Comparison of ENCODE assay signal across 8 mouse cellular contexts in the genomic region with DNA sequence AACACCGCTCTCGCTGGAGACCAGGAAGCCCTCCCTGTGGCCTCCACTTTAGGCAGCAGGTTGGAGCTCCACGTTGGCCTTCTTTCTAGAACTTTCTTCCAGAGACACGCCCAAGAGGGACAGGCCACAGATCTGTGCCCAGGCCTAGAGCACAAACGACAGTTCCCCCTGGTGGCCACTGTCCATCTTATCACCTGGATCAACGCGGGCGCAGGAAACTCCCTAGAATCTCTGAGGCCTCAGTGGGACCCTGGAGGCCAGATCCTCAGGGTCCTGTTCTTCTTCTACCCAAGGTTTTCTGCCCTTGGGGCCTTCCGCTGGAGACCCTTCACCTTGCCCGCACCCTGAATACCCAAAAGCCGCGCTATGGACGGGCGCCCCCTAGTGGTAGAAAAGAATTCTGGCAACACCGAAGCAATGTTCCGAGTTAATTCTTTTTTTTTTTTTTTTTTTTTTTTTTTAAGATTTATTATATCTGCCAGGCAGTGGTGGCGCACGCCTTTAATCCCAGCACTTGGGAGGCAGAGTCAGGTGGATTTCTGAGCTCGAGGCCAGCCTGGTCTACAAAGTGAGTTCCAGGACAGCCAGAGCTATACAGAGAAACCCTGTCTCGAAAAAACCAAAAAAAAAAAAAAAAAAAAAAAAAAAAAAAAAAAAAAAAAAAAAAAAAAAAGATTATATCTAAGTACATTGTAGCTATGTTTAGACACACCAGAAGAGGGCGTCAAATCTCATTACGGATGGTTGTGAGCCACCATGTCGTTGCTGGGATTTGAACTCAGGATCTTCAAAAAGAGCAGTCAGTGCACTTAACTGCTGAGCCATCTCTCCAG. TPM values are rescaled to one million over a fixed set of nuclear protein-coding genes. Genes with fewer than 3 reads are reported as not detected.
DNase-seq lines count a peak whose midpoint lies in the region; ATAC-seq lines count a peak whose summit lies in the region.
"Not testable (repeated sequence)": the region's sequence is repeated elsewhere in the genome, so short reads cannot be mapped to it uniquely, and the experiment has no call there.

No protein-coding gene starts in this region.

- H3K27ac ChIP-seq in brown adipose tissue, adult 24 weeks (replicated peaks; ENCODE audit: low read depth, low read length) = peak overlapping the region; percentile 83
- not testable (repeated sequence) for H3K27ac ChIP-seq in heart, embryonic 14.5 days (replicated peaks in 1 of 2; ENCODE audit: control insufficient read depth in 1 of 2, insufficient read depth in 1 of 2, low read depth in 2 of 2, low read length in 2 of 2); kidney, embryonic 16.5 days (ENCODE audit: low read length)
- H3K27ac ChIP-seq in liver, embryonic 13.5 days = peak overlapping the region; percentile 66; the same call in 1 of the 2 replicates
- H3K27ac ChIP-seq in stomach, embryonic 16.5 days (ENCODE audit: low read length) = peak overlapping the region; percentile 62; the same call in 1 of the 2 replicates

- WGBS in heart, embryonic 14.5 days = 26% methylated on average over 23 of the region's 23 CpGs
- 28% methylated on average over 23 of the region's 23 CpGs for WGBS in kidney, embryonic 16.5 days
- 19% methylated on average over 23 of the region's 23 CpGs for WGBS in liver, embryonic 13.5 days (ENCODE audit: insufficient replicate concordance)
- 26% methylated on average over 23 of the region's 23 CpGs for WGBS in stomach, embryonic 16.5 days

- H3K9me3 ChIP-seq in heart, embryonic 14.5 days (ENCODE audit: control insufficient read depth, low read length); kidney, embryonic 16.5 days (ENCODE audit: low read length); liver, embryonic 13.5 days (replicated peaks); stomach, embryonic 16.5 days (replicated peaks; ENCODE audit: control insufficient read depth, low read length): not testable (repeated sequence)

- H3K4me1 ChIP-seq in brown adipose tissue, adult 24 weeks (ENCODE audit: control insufficient read depth, insufficient read depth, insufficient read length, low read length) = peaks cover 10% of the 10 kb centered on the region
- H3K4me1 ChIP-seq in heart, embryonic 14.5 days (ENCODE audit: control insufficient read depth in 2 of 2, insufficient read depth in 2 of 2, low read length in 2 of 2) = peaks cover 19 to 20% of the 10 kb centered on the region in 2 experiments
- H3K4me1 ChIP-seq in kidney, embryonic 16.5 days (ENCODE audit: insufficient read depth, low read length) = not testable (repeated sequence)
- H3K4me1 ChIP-seq in liver, embryonic 13.5 days (replicated peaks) = peaks cover 47% of the 10 kb centered on the region
- peaks cover 30% of the 10 kb centered on the region for H3K4me1 ChIP-seq in stomach, embryonic 16.5 days (ENCODE audit: control insufficient read depth, insufficient read depth, low read length)

- DNase-seq in CD8-positive naive resting alpha-beta T cell, adult 2 months (ENCODE audit: low read depth in 2 of 2, low spot score in 2 of 2) = peak; percentile 68 to 78
- DNase-seq in liver, embryonic 13.5 days = peak; percentile 56
- peak; percentile 78 to 84 for DNase-seq in natural killer cell, adult 2 months (ENCODE audit: low spot score in 2 of 2)

- ATAC-seq in erythroblast, adult 5-6 weeks (replicated peaks; ENCODE audit: low FRiP score, poor library complexity, severe bottlenecking) = peak; percentile 80
- not testable (repeated sequence) for ATAC-seq in heart, embryonic 14.5 days (ENCODE audit: insufficient number of reproducible peaks, insufficient read depth, low FRiP score, low read depth)
- ATAC-seq in kidney, embryonic 16.5 days (ENCODE audit: low FRiP score, low TSS enrichment) = 0 out of 2 replicates have a peak, but pooled peaks have one; percentile 28
- peak; percentile 64 for ATAC-seq in liver, embryonic 13.5 days (ENCODE audit: low read depth)
- ATAC-seq in stomach, embryonic 16.5 days (ENCODE audit: insufficient read depth, low FRiP score) = peak; percentile 30; the same call in 1 of the 2 replicates

- peak overlapping the region; percentile 52 for H3K4me2 ChIP-seq in heart, embryonic 14.5 days (ENCODE audit: low read length)
- peak overlapping the region; percentile 20 for H3K4me2 ChIP-seq in kidney, embryonic 16.5 days (replicated peaks; ENCODE audit: low read depth, low read length)
- peak overlapping the region; percentile 62 for H3K4me2 ChIP-seq in liver, embryonic 13.5 days
- H3K4me2 ChIP-seq in stomach, embryonic 16.5 days (ENCODE audit: low read depth, low read length) = peak overlapping the region; percentile 38

- peak overlapping the region; percentile 58 for H3K4me3 ChIP-seq in brown adipose tissue, adult 24 weeks (ENCODE audit: insufficient read depth, low read depth, low read length)
- peak overlapping the region in 1 of 2 experiments; percentile 20; a peak in 2 of 4 replicates for H3K4me3 ChIP-seq in heart, embryonic 14.5 days (ENCODE audit: control insufficient read depth in 1 of 2, insufficient read depth in 1 of 2, low read depth in 1 of 2, low read length in 2 of 2)
- H3K4me3 ChIP-seq in kidney, embryonic 16.5 days (ENCODE audit: low read length) = not testable (repeated sequence)
- H3K4me3 ChIP-seq in liver, embryonic 13.5 days (replicated peaks) = peak overlapping the region; percentile 38; the same call in 1 of the 2 replicates
- 0 out of 2 replicates have a peak overlapping the region, but pooled peaks have one; percentile 15 for H3K4me3 ChIP-seq in stomach, embryonic 16.5 days (replicated peaks; ENCODE audit: low read length)

- not testable (repeated sequence) for H3K9ac ChIP-seq in heart, embryonic 14.5 days (ENCODE audit: low read length)
- 0 out of 2 replicates have a peak overlapping the region, but pooled peaks have one; percentile 20 for H3K9ac ChIP-seq in kidney, embryonic 16.5 days (replicated peaks; ENCODE audit: low read length)
- peak overlapping the region; percentile 43; the same call in 1 of the 2 replicates for H3K9ac ChIP-seq in liver, embryonic 13.5 days
- H3K9ac ChIP-seq in stomach, embryonic 16.5 days (ENCODE audit: low read length) = peak overlapping the region; percentile 61; the same call in 1 of the 2 replicates

- H3K27me3 ChIP-seq in heart, embryonic 14.5 days (ENCODE audit: control insufficient read depth, insufficient read depth, low read length); kidney, embryonic 16.5 days (ENCODE audit: insufficient read depth, low read length); liver, embryonic 13.5 days; stomach, embryonic 16.5 days (ENCODE audit: control insufficient read depth, insufficient read depth, low read length): not testable (repeated sequence)

- H3K36me3 ChIP-seq in heart, embryonic 14.5 days (ENCODE audit: control insufficient read depth, insufficient read depth, low read length); kidney, embryonic 16.5 days (ENCODE audit: insufficient read depth, low read length); liver, embryonic 13.5 days; stomach, embryonic 16.5 days (ENCODE audit: control insufficient read depth, insufficient read depth, low read length): not testable (repeated sequence)

RNA-seq across cellular contexts. Expression of a gene that starts 4.1 kb away (rescaled TPM):
- 2.3 TPM in 1 of 2 replicates, not detected in the other for polyA plus RNA-seq in brown adipose tissue, adult 24 weeks (2012; ENCODE audit: insufficient read depth, insufficient read length, missing spikeins)
- total RNA-seq in erythroblast, adult 5-6 weeks (2015; ENCODE audit: low replicate concordance) = not detected in 2 replicates
- not detected in 2 replicates for total RNA-seq in erythroblast, adult 5-6 weeks (2017; ENCODE audit: low replicate concordance)
- 1.3 and 2.6 TPM in 2 replicates for polyA plus RNA-seq in heart, embryonic 14.5 days (2014; fragmentation: Nextera tagmentation; extraction: Ambion mirVana)
- 1.3 and 2.3 TPM in 2 replicates for polyA plus RNA-seq in kidney, embryonic 16.5 days (2015; fragmentation: Nextera tagmentation; extraction: Ambion mirVana)
- 0.44 TPM in 1 of 2 replicates, not detected in the other for polyA plus RNA-seq in liver, embryonic 13.5 days (2015; fragmentation: Nextera tagmentation; extraction: Ambion mirVana)
- 5.8 and 9.9 TPM in 2 replicates for polyA plus RNA-seq in stomach, embryonic 16.5 days (2015; fragmentation: Nextera tagmentation; extraction: Ambion mirVana)

RNA-seq across cellular contexts. Expression of a gene that starts 13.5 kb away (rescaled TPM):
- polyA plus RNA-seq in brown adipose tissue, adult 24 weeks (2012; ENCODE audit: insufficient read depth, insufficient read length, missing spikeins) = 0.63 and 0.71 TPM in 2 replicates
- total RNA-seq in erythroblast, adult 5-6 weeks (2015; ENCODE audit: low replicate concordance) = not detected in 2 replicates
- 0.26 and 0.42 TPM in 2 replicates for total RNA-seq in erythroblast, adult 5-6 weeks (2017; ENCODE audit: low replicate concordance)
- 0.27 and 0.46 TPM in 2 replicates for polyA plus RNA-seq in heart, embryonic 14.5 days (2014; fragmentation: Nextera tagmentation; extraction: Ambion mirVana)
- 0.59 and 0.74 TPM in 2 replicates for polyA plus RNA-seq in kidney, embryonic 16.5 days (2015; fragmentation: Nextera tagmentation; extraction: Ambion mirVana)
- polyA plus RNA-seq in liver, embryonic 13.5 days (2015; fragmentation: Nextera tagmentation; extraction: Ambion mirVana) = 0.09 and 0.13 TPM in 2 replicates
- polyA plus RNA-seq in stomach, embryonic 16.5 days (2015; fragmentation: Nextera tagmentation; extraction: Ambion mirVana) = 0.56 and 0.59 TPM in 2 replicates

RNA-seq across cellular contexts. Expression of a gene that starts 34.1 kb away (rescaled TPM):
- polyA plus RNA-seq in brown adipose tissue, adult 24 weeks (2012; ENCODE audit: insufficient read depth, insufficient read length, missing spikeins) = 12.0 and 14.6 TPM in 2 replicates
- 1.7 TPM in 1 of 2 replicates, not detected in the other for total RNA-seq in erythroblast, adult 5-6 weeks (2015; ENCODE audit: low replicate concordance)
- 2.4 TPM in 1 of 2 replicates, not detected in the other for total RNA-seq in erythroblast, adult 5-6 weeks (2017; ENCODE audit: low replicate concordance)
- polyA plus RNA-seq in heart, embryonic 14.5 days (2014; fragmentation: Nextera tagmentation; extraction: Ambion mirVana) = 4.7 and 4.8 TPM in 2 replicates
- 10.8 and 12.8 TPM in 2 replicates for polyA plus RNA-seq in kidney, embryonic 16.5 days (2015; fragmentation: Nextera tagmentation; extraction: Ambion mirVana)
- polyA plus RNA-seq in liver, embryonic 13.5 days (2015; fragmentation: Nextera tagmentation; extraction: Ambion mirVana) = 1.6 and 3.1 TPM in 2 replicates
- polyA plus RNA-seq in stomach, embryonic 16.5 days (2015; fragmentation: Nextera tagmentation; extraction: Ambion mirVana) = 353 and 382 TPM in 2 replicates

RNA-seq across cellular contexts. Expression of a gene that starts 42.7 kb away (rescaled TPM):
- 3,379 and 3,601 TPM in 2 replicates for polyA plus RNA-seq in brown adipose tissue, adult 24 weeks (2012; ENCODE audit: insufficient read depth, insufficient read length, missing spikeins)
- 36.6 and 59.0 TPM in 2 replicates for total RNA-seq in erythroblast, adult 5-6 weeks (2015; ENCODE audit: low replicate concordance)
- total RNA-seq in erythroblast, adult 5-6 weeks (2017; ENCODE audit: low replicate concordance) = 23.2 and 31.8 TPM in 2 replicates
- 252 and 254 TPM in 2 replicates for polyA plus RNA-seq in heart, embryonic 14.5 days (2014; fragmentation: Nextera tagmentation; extraction: Ambion mirVana)
- polyA plus RNA-seq in kidney, embryonic 16.5 days (2015; fragmentation: Nextera tagmentation; extraction: Ambion mirVana) = 198 and 214 TPM in 2 replicates
- polyA plus RNA-seq in liver, embryonic 13.5 days (2015; fragmentation: Nextera tagmentation; extraction: Ambion mirVana) = 74.5 and 77.7 TPM in 2 replicates
- 227 and 230 TPM in 2 replicates for polyA plus RNA-seq in stomach, embryonic 16.5 days (2015; fragmentation: Nextera tagmentation; extraction: Ambion mirVana)

RNA-seq across cellular contexts. Expression of a gene that starts 59.4 kb away (rescaled TPM):
- 122 and 131 TPM in 2 replicates for polyA plus RNA-seq in brown adipose tissue, adult 24 weeks (2012; ENCODE audit: insufficient read depth, insufficient read length, missing spikeins)
- 98.6 and 172 TPM in 2 replicates for total RNA-seq in erythroblast, adult 5-6 weeks (2015; ENCODE audit: low replicate concordance)
- total RNA-seq in erythroblast, adult 5-6 weeks (2017; ENCODE audit: low replicate concordance) = 98.1 and 140 TPM in 2 replicates
- polyA plus RNA-seq in heart, embryonic 14.5 days (2014; fragmentation: Nextera tagmentation; extraction: Ambion mirVana) = 151 and 155 TPM in 2 replicates
- 204 and 224 TPM in 2 replicates for polyA plus RNA-seq in kidney, embryonic 16.5 days (2015; fragmentation: Nextera tagmentation; extraction: Ambion mirVana)
- 130 and 154 TPM in 2 replicates for polyA plus RNA-seq in liver, embryonic 13.5 days (2015; fragmentation: Nextera tagmentation; extraction: Ambion mirVana)
- 170 and 200 TPM in 2 replicates for polyA plus RNA-seq in stomach, embryonic 16.5 days (2015; fragmentation: Nextera tagmentation; extraction: Ambion mirVana)

Comparison
In these comparisons a context has a peak if more than half of its experiments do, and no peak if none do; other contexts are left out.
1. RNA of a gene that starts 34.1 kb away (polyA plus RNA-seq): 353 to 382 TPM in stomach, embryonic 16.5 days; 12.0 to 14.6 TPM in brown adipose tissue, adult 24 weeks, 10.8 to 12.8 TPM in kidney, embryonic 16.5 days, 4.7 to 4.8 TPM in heart, embryonic 14.5 days and 1.6 to 3.1 TPM in liver, embryonic 13.5 days; every median in the first group is over 10 times any median in the second.
2. Peak in every context shown above with its lines, with median percentiles within 50 percentile points of each other: DNase-seq and H3K4me2 ChIP-seq.